Mouse (Mus musculus) liver, postnatal 0 days (tissue): Measurements from ENCODE around the gene Dst.

ENCODE experiments used
- CTCF ChIP-seq: sonication (generic); IDR thresholded peaks from 2 replicates; pipeline ENCODE4 v1.5.1; 2016; ENCODE audit warnings: antibody characterized with exemption, low read depth
- EP300 ChIP-seq: IDR thresholded peaks from 2 replicates; pipeline ENCODE4 v1.6.1; 2016; ENCODE audit warnings: antibody characterized with exemption, low read depth, mild to moderate bottlenecking

DNA sequence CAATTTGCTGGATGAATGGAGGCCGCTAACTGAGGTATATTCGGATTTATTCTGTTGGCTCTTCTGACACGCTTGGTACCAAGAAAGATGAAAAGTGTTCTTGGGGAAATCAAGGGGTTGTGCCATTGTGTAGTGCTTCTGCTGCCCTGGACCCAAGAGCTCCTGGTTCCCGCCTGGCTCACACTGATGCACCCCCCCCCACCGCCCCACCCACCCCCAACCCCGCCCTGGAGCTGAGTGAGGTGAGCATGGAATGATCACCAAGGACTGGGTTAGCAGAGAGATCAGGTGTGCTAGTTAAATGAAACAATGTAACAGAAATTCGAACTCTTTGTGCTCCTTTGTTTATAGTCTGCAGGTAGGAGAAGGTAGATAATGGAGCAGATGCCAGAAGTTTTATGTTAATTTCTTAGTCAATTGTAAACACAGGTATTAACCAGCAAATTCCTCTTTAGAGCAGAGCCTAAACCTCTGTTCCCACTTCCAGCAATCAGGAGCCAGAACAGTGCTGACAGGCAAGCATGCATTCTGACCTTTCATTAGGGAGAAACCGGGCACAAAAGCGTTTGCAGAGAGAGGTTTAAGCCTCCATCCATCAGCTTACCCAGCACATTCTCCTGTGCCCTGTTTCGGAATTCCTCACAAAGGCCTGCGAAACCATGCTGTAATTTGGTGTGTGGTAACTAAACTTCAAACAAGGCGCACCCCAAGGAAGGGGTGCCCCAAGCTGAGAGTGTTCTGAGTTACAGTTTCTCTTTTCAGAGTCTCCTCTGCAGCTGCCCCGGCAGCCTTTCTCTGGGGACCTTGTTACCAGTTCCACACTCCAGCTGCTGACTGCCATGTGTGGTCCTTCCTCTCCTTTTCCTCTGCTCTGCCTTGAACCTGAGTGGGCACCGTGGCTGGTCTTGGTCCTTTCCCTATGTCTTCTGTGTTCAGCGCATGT is 166.5 kb downstream of the Dst start:
- no peak for TF ChIP-seq CTCF
- no peak for TF ChIP-seq EP300
